Mouse (Mus musculus) embryonic fibroblast, embryonic 13.5 days (primary cell): ENCODE results near the gene Pde4c.

Source experiments
- CTCF ChIP-seq: IDR thresholded peaks from 2 replicates; pipeline ENCODE4 v1.5.1; 2011; ENCODE audit warnings: mild to moderate bottlenecking, control low read depth, low read length, moderate library complexity, borderline replicate concordance; ENCODE audit not compliant: insufficient read depth
- POLR2A ChIP-seq: IDR thresholded peaks from 2 replicates; pipeline ENCODE4 v1.6.1; 2011; ENCODE audit warnings: low read depth, mild to moderate bottlenecking, control low read depth, low read length, moderate library complexity

- TF ChIP-seq CTCF = no peak
- TF ChIP-seq POLR2A = no peak
Measured at GRCm38 (mm10) chr8:70796403-70797080, 73.0 kb downstream of the Pde4c start.
